Mouse (Mus musculus) MEL-GATA-1-ER (cell line): ENCODE data around the gene Smad3.

Source experiments
- DNase-seq: peaks from one replicate; pipeline ENCODE4 v3.0.0-alpha.2; 2012; ENCODE audit warnings: low read depth; ENCODE audit errors: extremely low read depth

Gene Smad3

GRCm38 (mm10) chr9:63757865-63758440 is at the start of gene Smad3:
Smad3 (minus strand) TSS chr9:63757994.
- DNase-seq = peak; percentile 78

DNA sequence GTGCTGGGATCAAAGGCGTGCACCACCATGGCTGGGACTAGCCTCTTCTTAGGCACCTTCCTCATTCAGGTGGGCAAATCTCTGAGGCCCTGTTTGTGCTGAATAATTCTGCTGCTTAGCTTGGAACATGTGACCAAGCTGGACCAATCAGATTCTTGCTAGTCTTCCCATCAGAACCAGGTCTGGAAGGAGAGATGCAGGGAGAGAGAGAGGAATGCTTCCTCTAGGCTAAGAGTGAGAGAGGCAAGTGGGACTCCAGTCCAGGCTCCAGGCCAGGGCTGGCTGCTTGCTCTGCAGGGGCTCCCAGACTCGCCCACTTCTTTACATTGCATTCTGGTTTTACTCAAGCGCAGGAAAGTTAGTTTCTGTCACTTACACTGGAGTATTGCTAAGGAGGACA is 47.1 kb upstream of the Smad3 start:
- DNase-seq = no peak

- DNase-seq = no peak
Observed at GRCm38 (mm10) chr9:63803181-63803591, 45.4 kb upstream of the Smad3 start.

DNA sequence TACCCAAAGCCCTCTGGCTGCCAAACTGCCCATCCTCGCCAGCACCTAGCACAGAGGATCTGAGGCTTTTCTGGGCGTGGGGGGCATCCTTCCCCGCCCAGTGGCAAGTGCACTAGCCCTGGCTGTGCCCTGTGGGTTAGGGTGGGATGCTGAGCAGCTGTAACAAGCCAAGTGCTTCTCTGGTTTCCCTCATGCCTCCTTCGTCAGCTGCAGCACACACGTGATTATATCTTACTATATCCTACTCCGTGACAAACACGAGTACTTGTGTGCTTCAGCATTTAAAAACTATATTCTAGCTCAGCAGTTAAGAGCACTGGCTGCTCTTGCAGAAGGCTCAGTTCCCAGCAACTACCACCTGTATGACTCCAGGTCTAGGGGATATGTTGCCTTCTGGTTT is 44.7 kb upstream of the Smad3 start:
- no peak for DNase-seq

- DNase-seq = no peak
Observed at GRCm38 (mm10) chr9:63802080-63802479, 44.3 kb upstream of the Smad3 start.

DNA sequence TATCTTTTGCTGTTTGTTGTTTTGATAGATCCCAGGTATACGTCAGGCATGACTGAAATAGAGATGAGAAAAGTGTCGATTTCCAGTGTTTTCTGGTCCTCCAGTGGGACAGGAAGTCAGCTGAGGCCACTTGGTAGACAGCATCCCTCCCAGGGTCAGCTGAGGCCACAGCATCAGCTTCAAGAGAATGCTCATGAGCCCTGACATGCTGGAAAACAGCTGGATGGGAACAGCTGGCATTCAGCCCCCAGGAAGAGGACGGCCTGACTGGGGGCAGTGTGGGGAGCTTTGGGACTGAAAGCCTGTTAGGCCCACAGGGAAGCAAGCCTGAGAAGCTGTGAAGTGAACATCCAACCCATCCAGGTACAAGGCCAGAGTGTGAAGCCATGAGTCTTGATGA is 38.6 kb upstream of the Smad3 start:
- DNase-seq = no peak

DNA sequence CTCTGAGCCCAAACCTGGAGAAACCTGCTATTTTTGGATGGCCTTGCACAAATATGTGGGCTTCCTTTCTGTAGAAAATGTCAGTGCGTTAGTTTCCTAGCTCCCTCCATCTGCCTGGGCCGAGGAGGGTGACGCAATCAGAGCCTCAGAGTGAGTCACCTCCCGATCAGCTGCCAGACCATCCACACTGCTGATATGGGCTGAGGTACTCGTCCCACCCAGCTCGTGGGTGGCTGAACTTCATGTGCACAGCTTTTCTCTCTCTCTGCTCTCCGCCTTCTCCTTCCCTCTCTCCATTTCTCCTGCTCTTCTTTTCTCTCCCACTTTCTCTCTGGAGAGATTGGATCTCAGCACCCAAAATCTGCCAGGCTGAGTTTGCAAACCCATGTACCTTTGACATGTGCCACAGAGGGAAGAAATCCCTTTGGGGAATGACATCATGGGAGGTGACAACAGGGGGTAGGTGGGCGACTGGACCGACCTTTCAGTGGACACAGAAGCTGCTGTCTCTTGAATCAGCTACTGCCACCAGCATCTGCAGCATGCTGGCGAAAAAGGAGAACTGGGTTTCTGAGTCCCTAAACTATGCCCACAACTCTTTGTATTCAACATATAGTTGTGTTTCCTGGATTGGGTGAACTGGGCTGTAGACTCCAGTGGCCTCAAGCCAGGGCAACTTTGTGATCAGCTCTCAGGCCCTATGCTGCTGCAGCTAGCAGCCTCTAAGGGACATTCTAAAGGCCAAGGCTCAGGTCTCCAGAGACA is 36.1 kb upstream of the Smad3 start:
- no peak for DNase-seq

- no peak for DNase-seq
Observed at GRCm38 (mm10) chr9:63791716-63792115, 33.9 kb upstream of the Smad3 start.

- no peak for DNase-seq
Observed at GRCm38 (mm10) chr9:63791275-63791674, 33.5 kb upstream of the Smad3 start.

GRCm38 (mm10) chr9:63790222-63790621 is 32.4 kb upstream of the Smad3 start:
- no peak for DNase-seq

GRCm38 (mm10) chr9:63789386-63789785 is 31.6 kb upstream of the Smad3 start:
- DNase-seq = no peak

DNA sequence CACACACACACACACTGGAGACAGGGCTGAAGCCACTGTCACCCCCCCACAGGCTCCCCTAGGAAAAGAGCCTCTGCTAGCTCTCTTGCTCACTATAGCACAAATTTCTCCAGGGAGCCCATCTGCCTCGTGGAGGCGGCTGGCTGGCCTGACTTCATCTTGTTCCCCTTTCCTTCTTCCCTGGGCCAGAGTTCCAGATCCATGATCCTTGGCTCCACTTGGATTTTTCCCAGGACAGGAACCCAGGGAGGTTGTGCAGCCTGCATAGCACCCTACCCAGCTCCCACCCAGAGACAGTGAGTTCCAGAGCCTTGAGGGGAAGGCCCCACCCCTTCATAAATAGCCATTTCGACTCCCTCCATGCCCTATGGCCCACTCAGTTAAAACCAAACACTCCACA is 29.8 kb upstream of the Smad3 start:
- no peak for DNase-seq

GRCm38 (mm10) chr9:63787086-63787485 is 29.3 kb upstream of the Smad3 start:
- DNase-seq = no peak

DNA sequence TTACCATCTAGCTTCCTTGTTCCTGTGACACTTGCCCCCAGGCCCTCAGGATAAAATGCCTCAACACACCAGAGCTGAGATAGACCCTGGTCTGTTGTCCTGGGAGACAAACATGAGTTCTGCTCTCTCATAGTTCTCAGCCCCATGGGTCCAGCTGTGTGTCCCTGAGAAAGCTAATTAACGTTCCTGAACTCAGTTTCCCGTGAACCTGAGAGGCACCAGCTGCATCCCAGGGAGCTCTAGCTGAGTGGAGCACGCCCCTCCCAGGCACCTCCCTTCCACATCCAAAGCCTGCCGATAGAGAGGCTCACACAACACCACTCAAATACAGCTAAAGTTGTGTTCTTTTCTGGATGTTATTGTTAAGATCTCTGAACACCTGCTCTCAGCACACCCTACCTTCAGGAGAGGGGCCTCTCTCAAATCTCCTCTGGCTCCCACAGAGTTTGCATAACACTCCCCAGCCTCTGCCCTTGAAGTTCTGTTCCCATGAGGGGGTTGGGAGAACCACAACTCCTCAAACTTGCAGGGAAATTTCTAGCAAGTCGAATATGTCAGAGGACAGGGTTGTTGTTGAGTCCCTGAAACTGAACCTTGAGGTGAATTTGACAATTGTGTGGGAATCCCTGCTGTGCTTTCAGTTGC is 28.4 kb upstream of the Smad3 start:
- no peak for DNase-seq

- peak; percentile 33 for DNase-seq
Observed at GRCm38 (mm10) chr9:63785492-63785891, 27.7 kb upstream of the Smad3 start.

DNA sequence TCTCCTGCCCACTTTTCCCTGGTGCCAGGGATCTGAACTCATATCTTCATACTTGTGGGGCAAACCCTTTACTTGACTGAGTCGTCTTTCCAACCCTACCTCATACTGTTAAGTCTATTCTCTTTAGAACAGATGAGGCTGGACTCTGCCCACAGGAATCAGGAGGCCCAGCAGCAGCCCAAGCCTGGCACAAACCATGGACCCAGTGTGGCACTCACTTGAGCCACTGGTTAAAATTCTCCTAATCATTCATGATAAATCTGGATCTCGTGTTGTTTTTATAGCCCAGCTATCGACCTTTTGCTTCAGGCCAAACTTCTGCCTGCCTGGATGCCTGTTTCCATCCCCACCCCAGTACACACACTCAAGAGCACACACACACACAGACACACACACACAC is 26.8 kb upstream of the Smad3 start:
- no peak for DNase-seq

DNA sequence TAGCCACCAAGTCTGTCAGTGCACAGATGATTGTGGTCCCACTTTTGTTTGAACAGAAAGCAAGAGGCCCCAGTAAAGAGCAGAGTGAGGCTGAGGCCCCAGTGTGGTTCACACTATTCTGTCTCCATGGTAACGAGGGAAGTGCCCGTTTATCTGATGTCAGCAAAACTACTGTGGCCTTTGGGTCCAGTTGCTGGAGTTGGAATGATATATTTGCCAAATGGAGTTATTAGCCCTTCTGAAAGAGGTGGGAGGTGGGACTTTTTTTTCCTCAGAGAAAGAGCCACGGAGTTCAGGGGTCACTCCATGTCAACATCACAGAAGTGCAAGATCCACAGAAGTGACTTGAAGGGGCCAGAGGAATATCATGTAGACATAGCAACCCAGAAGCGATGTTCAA is 24.9 kb upstream of the Smad3 start:
- peak; percentile 56 for DNase-seq

- DNase-seq = no peak
Observed at GRCm38 (mm10) chr9:63781714-63782464, 24.1 kb upstream of the Smad3 start.

DNA sequence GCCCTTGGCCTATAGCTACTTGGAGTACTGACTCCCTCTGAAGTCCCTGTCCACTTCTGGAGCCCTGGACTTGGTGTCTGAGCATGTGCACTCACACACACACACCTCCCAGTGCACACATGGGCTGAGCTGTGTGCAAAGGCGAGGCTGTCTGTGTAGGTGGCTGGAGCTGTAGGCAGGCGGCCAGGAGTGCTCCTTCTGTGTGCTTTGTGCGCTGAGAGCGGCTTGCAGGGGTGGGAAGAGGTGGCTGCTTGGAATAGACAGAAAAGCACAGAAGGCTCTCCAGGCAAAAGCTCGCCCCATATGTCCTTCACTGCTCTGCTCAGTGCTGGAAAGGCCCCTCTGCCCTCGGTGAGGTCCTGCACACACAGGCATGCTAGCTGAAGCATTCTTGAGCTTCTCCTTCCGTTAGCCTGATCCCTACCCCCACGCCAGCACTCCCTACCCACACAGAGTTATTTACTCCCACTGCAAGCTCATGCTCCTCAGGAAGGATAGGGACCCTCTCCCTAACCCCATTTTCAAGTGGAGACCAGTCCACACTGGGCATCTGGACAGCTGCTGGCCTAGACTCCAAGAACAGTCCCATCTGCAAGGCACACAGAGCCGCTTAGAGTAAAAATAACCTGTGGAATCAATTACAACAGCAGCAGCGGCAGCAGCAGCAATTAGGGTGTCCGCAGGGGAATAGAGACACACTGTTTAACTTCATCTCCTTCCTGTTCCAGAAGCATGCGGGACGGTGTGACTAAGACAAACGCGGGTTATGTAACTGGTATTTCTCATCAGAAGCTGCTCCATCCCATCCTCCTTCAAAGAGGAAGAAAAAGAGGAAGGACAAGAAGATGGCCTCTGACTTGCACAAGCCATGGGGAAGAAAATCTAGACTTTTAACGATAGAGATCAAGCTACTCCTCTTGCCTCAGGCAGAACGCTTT is 22.4 kb upstream of the Smad3 start:
- DNase-seq = peak; percentile 56

- no peak for DNase-seq
Observed at GRCm38 (mm10) chr9:63776735-63777134, 18.9 kb upstream of the Smad3 start.
